Mouse (Mus musculus) heart, embryonic 11.5 days (tissue): ENCODE data around the gene Gm13084. TPM values are rescaled to one million over a fixed set of nuclear protein-coding genes. Genes with fewer than 3 reads are reported as not detected.
"Not testable (repeated sequence)": the region's sequence is repeated elsewhere in the genome, so short reads cannot be mapped to it uniquely, and the experiment has no call there.

Source experiments
- ATAC-seq: fragments of 200-750 bp; cut with Nextera tagmentation; replicated peaks from 2 replicates; pipeline ENCODE4 v1.8.0; 2017; ENCODE audit warnings: moderate library complexity; ENCODE audit not compliant: insufficient number of reproducible peaks, low FRiP score, low TSS enrichment
- H3K27ac ChIP-seq: fragments of 300-500 bp; sonication (generic); 2 replicates; pipeline ENCODE4 v1.5.1; 2014; ENCODE audit warnings: mild to moderate bottlenecking, low read depth, low read length
- H3K27me3 ChIP-seq: fragments of 300-500 bp; sonication (generic); 2 replicates; pipeline ENCODE4 v1.6.1; 2014; ENCODE audit warnings: mild to moderate bottlenecking, low read length, mixed read lengths; ENCODE audit not compliant: control insufficient read depth, insufficient read depth
- H3K36me3 ChIP-seq: fragments of 300-500 bp; sonication (generic); 2 replicates; pipeline ENCODE4 v1.6.1; 2014; ENCODE audit warnings: mild to moderate bottlenecking, low read length, moderate library complexity, mixed read lengths; ENCODE audit not compliant: control insufficient read depth, insufficient read depth
- H3K4me1 ChIP-seq: fragments of 300-500 bp; sonication (generic); 2 replicates; pipeline ENCODE4 v1.6.1; 2014; ENCODE audit warnings: low read length; ENCODE audit not compliant: control insufficient read depth, insufficient read depth
- H3K4me2 ChIP-seq: fragments of 300-500 bp; sonication (generic); 2 replicates; pipeline ENCODE4 v1.6.1; 2014; ENCODE audit warnings: mild to moderate bottlenecking, moderate library complexity
- H3K4me3 ChIP-seq: fragments of 300-500 bp; sonication (generic); 2 replicates; pipeline ENCODE4 v1.5.1; 2014; ENCODE audit warnings: low read depth, low read length
- H3K9ac ChIP-seq: fragments of 300-500 bp; sonication (generic); 2 replicates; pipeline ENCODE4 v1.6.1; 2014; ENCODE audit warnings: mild to moderate bottlenecking, low read depth, low read length, moderate library complexity
- H3K9me3 ChIP-seq: fragments of 300-500 bp; sonication (generic); replicated peaks from 2 replicates; pipeline ENCODE4 v1.6.1; 2016; ENCODE audit warnings: low read length; ENCODE audit not compliant: control insufficient read depth
- WGBS: fragments of 180-500 bp; shearing (Covaris S2); extraction: QIAGEN DNeasy Blood & Tissue Kit; methylation state at CpG from one replicate; pipeline ENCODE4 v1.1.7; 2014; ENCODE audit not compliant: insufficient replicate concordance; 5-methylcytosine and 5-hydroxymethylcytosine counted together
- polyA plus RNA-seq: library from polyadenylated mRNA; unstranded; fragments of >200 nt; fragmentation: Nextera tagmentation; extraction: Ambion mirVana; gene quantifications from 2 replicates; pipeline ENCODE4 v1.2.1, GENCODE M21; 2014

Gene Gm13084
- polyA plus RNA-seq: not detected in 2 replicates

- H3K27ac ChIP-seq: no peak within 1 kb of the TSS
- H3K9ac ChIP-seq: no peak within 1 kb of the TSS
- H3K27me3 ChIP-seq: no peaks in the 10 kb centered on the region
- H3K4me3 ChIP-seq: no peak within 1 kb of the TSS
- WGBS: 72% methylated on average over 2 of the region's 2 CpGs
- no peaks in the 10 kb centered on the region for H3K36me3 ChIP-seq
- no peak within 1 kb of the TSS for H3K4me2 ChIP-seq
- ATAC-seq: no peak
- H3K9me3 ChIP-seq: peaks cover 6% of the 10 kb centered on the region; the same call in 1 of the 2 replicates
- H3K4me1 ChIP-seq: no peaks in the 10 kb centered on the region
Observed at GRCm38 (mm10) chr4:143815993-143816392, at the start of gene Gm13084. Gene Gm13084 (minus strand): TSS chr4:143816093.

DNA sequence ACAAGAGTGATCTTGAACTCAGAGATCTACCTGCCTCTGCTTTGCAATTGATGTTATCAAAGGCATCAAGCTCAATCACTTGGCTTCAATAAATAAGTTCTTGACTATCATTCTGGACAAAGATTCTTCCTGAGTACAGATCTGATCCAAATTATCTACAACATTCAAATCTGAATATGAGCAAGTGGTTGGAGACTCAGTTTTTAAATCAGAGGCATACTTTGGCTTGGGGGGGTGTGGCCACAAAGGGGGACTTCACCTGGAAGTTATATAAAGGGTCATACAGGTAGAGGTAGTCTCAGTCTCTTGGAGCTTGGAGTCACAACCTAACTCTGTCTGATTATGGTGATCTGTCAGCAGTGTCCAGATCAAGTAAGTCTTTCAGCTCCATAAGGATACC lies 30.3 kb upstream of the Gm13084 start, which contains the start of gene Gm13103:
Gm13103 (plus strand) TSS at position 301 of the 400 bp plus-strand sequence.
- ATAC-seq, H3K9me3 ChIP-seq, H3K4me2 ChIP-seq, H3K9ac ChIP-seq, H3K36me3 ChIP-seq, H3K27ac ChIP-seq, H3K27me3 ChIP-seq, H3K4me1 ChIP-seq, H3K4me3 ChIP-seq: not testable (repeated sequence)

- not testable (repeated sequence) for H3K36me3 ChIP-seq, H3K27me3 ChIP-seq, H3K9me3 ChIP-seq, H3K9ac ChIP-seq, H3K4me3 ChIP-seq, ATAC-seq, H3K4me1 ChIP-seq, H3K4me2 ChIP-seq, H3K27ac ChIP-seq
- WGBS: 78% methylated on average over 3 of the region's 3 CpGs
Observed at GRCm38 (mm10) chr4:143789052-143789451, 26.8 kb downstream of the Gm13084 start, which contains the start of gene Gm13023. Gene Gm13023 (plus strand): TSS chr4:143789352.

Other genes starting within 250 kb of the Gm13084 start
- gene Gm13083, start 201.1 kb downstream of the Gm13084 start, polyA plus RNA-seq: not detected in 2 replicates
- not detected in 2 replicates for gene Gm13088, start 158.8 kb downstream of the Gm13084 start, polyA plus RNA-seq
- not detected in 2 replicates for gene Gm13089, start 113.4 kb downstream of the Gm13084 start, polyA plus RNA-seq
- gene Gm13078, start 96.6 kb downstream of the Gm13084 start, polyA plus RNA-seq: not detected in 2 replicates
- gene Gm13023, start 26.7 kb downstream of the Gm13084 start, polyA plus RNA-seq: not detected in 2 replicates
- not detected in 2 replicates for gene Gm13103, start 30.4 kb upstream of the Gm13084 start, polyA plus RNA-seq
- gene Pramef6, start 84.3 kb upstream of the Gm13084 start, polyA plus RNA-seq: not detected in 2 replicates
- not detected in 2 replicates for gene Pramef25, start 134.9 kb upstream of the Gm13084 start, polyA plus RNA-seq
- not detected in 2 replicates for gene Gm13101, start 150.9 kb upstream of the Gm13084 start, polyA plus RNA-seq
- gene Pramef17, start 178.3 kb upstream of the Gm13084 start, polyA plus RNA-seq: not detected in 2 replicates
- not detected in 2 replicates for gene Pramel4, start 243.0 kb upstream of the Gm13084 start, polyA plus RNA-seq